Mouse (Mus musculus): ENCODE results near the gene Map3k13.
"Not testable (repeated sequence)": the region's sequence is repeated elsewhere in the genome, so short reads cannot be mapped to it uniquely, and the experiment has no call there.

The Map3k13 gene

DNA sequence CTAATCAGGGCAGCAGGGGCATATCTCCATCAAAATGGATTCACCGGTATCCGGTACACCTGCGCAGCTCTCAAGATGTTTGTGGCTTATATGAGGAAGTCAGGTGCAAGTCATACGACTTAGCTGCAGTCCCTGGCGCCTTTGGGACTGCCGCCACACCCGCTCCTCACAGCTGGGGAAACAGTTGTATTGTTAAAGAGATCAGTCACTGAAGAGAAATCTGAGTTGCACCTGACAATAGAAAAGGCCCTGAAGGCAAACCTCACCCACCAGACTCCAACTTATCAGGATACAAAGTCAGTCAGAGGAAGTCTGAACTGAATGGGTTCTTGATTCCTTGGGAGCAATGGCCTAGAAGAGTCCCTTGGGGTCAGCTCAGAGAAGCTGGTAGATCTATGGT lies 13.6 kb downstream of the Map3k13 start:
- not testable (repeated sequence) for DNase-seq (ENCODE audit: low read depth, low spot score)

DNA sequence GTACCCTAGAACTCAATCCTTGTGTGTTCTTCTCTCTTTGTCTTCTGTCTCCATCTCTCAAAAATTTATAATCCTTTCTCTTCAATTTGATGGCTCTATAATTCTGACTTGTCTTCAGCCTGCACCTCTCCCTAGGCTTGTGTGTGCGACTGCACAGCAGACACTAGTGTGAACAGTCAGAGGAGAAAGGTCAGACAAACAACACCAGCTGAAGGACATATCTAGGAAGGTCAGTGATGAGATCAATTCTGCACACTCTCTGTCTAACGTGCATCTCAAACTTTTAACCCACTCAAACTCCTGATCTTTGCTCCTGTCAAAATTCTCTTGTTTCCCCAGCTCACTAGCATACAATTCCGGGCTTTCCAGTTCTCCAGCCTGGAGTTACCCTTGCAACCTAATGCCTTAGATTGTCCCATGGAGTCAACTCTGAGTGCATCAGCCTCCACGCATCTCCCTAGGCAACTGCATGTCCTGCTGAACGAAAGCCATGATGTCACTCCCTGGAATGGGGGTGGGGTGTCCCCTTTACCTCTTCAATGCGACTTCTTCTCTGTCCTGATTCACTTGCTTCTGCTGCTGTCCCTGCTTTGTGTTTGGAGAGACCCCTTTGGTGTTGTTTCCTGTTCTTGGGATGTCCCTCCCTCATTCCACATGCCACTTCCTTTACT lies 19.2 kb downstream of the Map3k13 start:
- no peak for DNase-seq (ENCODE audit: low read depth, low spot score)

DNA sequence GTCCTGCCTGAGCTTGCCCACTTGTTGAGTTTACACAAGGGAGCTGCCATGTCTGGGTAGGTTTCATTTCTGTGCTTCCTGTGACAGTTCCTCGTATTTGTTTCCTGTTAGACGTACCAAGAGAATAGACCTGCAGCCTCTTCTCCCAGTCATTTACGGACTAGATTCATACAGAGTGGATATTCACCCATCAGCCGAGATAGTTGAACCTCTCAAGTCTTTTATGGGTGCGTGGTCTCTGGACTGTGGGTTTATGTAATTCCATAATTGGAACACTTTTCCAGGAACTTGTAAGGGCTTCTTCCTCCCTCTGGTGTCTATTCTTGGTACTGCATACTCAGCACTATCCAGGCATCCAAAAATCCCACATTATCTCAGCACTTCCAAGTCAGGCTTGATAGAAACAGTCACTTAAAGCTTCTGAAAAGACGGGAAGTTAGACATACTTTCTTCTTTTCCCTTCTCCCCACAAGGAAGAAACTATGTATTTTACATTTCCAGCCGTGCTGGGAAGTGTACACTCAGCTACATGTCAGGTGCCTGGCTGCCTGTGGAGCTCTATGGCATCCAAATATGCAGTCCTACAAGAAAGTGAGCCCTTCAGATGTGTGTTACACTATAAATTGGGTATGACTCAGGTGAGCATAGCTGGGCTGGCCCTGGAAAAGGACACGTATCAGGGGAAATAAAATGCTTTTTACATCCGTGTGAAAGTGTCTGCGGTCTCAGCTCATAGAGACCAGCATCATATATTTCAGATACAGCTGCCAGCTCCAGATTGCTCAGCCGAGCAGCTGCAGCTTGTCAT lies 20.9 kb downstream of the Map3k13 start:
- peak; percentile 73 for DNase-seq (ENCODE audit: low read depth, low spot score)

DNA sequence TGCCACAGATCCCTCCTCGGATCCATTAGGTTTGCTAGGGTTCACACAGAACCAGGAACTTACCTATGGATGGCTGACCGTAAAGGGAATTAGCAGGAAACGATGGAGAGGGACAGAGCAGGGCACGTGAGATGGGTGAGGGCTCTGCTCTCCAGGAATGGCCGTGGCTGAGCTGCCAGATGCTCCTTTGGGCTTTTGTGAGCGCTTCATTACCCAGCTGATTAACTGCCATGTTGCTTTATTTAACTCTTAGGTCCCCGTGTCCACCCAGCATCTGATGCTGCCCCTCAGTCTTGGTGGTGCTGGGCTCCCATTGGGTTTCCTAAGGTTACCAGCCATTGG lies 21.5 kb downstream of the Map3k13 start:
- peak; percentile 52 for DNase-seq (ENCODE audit: low read depth, low spot score)

DNA sequence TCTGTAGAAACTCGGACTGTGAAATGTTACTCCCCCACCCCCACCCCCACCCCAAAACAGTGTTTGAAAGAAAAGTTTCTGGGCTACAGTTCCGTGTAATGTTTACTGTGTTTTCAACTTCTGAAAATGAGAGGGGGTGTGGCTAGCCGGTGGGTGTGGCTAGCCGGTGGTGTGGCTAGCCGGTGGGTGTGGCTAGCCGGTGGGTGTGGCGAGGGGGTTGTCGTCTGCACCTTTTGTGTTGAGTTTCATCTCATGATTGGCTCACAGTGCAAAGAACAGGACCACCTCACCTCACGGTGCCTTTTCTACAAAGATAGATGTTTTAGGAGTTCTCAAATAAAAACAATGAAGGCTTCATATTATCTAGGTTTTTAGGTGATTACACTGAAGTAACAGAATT lies 24.0 kb downstream of the Map3k13 start:
- DNase-seq (ENCODE audit: low read depth, low spot score): no peak

DNA sequence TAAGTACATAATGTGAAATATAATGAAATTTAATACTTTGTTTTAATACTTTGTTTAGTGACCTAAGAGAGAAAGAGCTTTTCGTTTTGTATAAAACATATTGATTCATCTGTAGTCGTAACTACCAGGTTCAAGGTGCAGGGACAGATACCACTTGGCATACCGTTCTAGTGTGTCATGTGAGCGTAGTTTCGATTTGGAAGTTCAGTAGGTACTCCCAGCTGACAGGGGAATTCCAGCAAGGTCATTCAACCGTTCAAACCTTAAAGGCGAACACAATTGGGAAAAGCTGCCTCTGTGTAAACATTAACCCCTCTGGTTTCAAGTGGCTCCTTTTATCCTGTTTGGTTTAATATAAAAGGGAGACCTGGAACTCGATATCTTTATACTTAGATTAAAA lies 24.5 kb downstream of the Map3k13 start:
- no peak for DNase-seq (ENCODE audit: low read depth, low spot score)

DNA sequence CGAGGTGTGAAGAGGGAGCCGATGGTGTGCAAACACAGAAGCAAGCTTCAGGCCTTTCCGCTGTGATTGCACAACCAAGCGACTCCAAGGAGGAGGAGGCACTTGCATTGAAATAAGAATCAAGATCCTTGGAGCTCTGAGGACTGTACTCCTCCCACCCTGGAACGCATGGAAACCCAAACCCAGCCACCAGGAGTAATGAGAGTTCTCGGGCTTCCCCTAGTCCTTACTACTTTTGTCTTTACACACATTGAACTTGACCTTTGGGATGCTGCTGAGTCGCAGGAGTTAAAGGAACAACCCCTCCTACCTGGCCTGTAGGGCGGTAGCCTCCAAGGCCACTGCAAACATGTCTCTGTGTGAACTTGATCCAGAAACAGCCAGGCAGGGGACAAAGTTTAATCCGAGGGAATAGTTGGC lies 31.5 kb downstream of the Map3k13 start:
- DNase-seq (ENCODE audit: low read depth, low spot score): no peak

DNA sequence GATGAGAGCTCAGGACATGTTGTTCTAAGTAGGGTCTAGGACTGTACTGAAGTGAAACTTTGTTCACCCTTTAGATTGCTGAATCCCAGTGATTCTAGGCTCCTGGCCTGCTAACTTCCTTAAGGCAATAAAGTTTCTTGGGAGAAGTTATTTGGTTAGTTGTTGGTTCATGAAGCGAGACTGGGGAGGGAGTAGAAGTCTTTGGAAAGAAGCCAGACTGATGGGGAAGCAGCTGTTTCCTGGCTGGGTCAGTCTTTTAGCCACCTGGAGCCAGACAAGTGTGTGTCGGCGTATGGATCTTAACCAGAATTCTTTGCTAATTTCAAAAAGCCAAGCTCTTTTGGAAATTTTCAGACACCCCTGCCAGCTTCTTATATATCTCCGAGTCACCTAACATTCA lies 33.0 kb downstream of the Map3k13 start:
- no peak for DNase-seq (ENCODE audit: low read depth, low spot score)

DNA sequence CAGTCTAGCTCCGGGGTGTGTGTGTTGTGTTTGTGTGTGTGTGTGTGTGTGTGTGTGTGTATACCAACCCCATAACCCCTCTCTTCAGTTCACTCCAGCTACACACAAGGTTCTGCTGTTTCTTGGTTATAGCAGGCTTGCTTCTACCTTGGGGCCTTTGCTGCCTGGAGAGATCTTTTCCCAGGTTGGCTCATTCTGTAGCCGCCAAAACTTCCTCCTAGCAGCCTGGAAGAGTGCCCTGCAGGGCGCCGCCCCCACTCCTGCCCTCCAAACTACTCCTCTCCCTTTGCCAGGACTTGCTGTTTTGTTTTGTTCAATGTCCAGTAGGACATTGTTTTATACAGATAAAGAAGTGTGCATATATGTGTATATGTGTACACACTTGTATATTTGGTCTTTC lies 33.4 kb downstream of the Map3k13 start:
- no peak for DNase-seq (ENCODE audit: low read depth, low spot score)

DNA sequence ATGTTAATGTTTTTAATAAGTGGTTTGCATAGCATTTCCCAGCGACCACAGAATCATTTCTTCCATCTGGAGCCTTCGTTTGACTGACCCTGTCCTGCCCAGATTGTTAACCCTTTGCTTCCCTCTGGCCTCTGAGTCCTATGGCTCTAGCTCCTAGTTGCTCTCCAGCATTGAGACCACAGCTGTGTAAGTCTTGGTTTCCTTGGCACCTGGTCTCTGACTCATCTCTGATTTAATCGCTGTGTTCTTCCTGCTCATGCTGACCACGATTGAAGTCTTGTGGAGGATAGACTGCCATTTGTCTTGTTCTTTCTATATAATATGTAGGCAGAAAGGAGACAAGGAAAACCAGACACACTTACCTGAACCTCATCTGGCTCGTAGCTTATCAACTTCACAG lies 35.6 kb downstream of the Map3k13 start:
- DNase-seq (ENCODE audit: low read depth, low spot score): no peak

DNA sequence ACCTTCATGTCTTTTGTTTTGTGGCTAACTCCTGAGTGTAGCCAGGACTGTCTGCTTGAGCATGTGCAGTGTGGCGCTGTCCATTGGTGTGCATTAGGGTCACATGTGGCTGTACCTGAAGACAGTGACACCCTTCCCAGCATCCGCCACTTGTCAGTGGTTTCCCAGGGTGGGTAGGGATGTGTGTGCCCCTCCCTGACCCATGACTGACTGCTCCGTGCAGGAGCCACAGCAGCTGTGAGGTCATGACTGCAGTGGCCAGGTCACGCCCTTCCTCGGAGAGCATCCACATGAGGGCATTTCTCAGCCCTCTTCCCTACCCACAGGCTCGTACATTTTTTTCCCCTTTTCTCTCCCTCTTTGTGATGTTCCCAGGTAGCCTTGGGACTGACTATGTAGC lies 36.6 kb downstream of the Map3k13 start:
- no peak for DNase-seq (ENCODE audit: low read depth, low spot score)

DNA sequence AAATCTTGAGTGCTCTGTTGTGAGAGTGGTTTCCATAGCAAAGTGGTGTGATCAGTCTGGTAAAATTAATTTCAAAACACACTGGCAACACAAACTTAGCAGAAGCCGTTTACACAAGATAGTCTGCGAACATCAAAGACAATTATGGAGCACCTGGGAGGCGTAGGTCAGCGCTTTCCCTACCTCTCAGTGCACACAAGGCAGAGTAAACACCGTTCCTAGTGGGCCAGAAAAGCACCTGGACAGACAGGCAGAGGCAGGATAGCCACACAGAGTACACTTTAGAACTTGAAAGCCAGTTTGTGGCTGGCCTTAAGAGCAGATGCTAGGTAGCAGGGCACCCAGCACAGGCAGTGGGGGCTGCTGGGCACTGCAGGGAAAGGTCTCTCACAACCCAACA lies 37.6 kb downstream of the Map3k13 start:
- no peak for DNase-seq (ENCODE audit: low read depth, low spot score)

DNA sequence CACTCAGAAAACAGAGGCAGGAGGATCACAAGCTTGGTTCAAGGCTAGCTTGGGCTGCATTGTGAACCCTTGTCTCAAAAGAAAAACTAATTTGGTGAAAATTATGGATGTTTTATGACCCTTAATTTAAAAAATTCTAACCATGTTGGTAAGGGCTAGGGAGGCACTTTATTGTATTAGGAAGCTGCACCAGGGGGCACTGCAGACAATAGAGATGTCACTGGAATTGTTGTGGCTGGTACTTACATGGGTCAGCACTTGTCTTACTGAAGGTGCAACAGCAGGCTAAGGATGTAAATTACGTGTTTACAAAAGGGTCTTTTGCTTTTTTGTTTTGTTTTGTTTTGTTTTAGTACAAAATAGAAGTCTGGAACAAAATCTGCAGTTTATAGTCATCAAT lies 39.3 kb downstream of the Map3k13 start:
- DNase-seq (ENCODE audit: low read depth, low spot score): no peak

DNA sequence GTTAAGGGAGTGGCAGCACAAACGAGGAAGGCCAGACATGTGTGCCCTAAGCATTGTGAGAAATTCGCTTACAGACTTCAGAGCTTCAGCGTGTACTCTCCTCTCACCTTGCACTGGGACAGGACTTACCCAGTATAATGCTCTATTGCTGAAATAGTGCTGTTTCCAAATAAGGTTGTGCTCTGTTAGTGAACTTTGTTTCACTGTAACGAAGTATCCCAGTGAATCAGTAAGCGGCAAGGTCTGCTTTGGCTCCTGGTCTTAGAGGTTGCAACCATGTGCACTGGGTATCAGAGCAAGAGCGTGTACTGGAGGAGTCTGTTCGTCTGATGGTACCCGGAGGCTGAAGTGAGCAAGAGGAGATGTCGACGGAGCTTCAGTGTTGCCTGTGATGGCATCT lies 39.8 kb downstream of the Map3k13 start:
- DNase-seq (ENCODE audit: low read depth, low spot score): no peak

DNA sequence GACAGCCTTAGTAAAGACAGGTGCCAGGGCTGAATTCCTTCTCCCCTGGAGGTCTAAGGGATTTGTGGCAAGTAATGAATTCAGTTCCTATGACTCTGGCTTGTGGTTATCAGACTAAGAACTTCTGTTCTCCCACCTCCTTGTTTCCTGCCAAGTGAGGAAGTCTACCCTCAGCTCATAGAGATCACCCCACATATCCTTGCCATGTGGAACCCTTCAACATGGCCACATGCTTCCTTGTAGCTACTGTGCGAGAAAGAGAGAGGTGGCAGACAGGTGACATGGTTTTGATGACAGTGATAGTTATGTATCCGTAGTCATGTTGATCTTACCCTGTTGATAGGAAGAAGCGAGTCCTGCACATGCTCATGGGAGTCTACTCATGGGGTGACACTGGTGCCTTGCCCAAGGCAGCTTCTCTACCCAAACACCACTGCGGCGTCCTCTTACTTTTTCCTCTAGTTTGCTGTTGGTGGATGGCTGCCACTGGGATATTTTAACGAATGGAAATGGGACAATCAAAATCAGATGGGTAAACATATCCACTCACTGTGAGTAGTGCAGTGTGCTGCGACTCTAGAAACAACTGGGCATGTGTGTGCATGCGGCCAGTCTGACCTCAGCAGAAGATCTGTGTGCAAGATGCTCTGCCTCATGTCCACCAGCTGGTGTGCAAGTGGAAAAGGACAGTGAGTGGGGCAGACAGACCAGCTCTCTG lies 40.9 kb downstream of the Map3k13 start:
- DNase-seq (ENCODE audit: low read depth, low spot score): no peak

DNA sequence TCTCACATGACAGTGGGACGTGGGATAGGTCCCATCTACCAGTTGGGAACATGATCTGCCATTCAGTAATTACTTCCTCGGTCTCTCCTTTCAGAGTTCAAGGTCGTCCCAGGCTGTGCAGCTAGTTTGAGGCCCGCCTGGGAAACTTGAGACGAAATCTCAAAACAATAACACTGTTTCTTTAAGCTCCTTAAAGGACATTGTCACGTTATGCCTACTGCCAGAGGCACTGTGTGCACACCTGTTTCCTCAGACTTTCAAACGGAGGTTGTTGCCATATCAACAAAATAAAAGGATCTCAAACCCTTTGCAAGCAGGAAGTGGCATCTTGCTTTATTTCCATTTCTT lies 41.4 kb downstream of the Map3k13 start:
- no peak for DNase-seq (ENCODE audit: low read depth, low spot score)

DNA sequence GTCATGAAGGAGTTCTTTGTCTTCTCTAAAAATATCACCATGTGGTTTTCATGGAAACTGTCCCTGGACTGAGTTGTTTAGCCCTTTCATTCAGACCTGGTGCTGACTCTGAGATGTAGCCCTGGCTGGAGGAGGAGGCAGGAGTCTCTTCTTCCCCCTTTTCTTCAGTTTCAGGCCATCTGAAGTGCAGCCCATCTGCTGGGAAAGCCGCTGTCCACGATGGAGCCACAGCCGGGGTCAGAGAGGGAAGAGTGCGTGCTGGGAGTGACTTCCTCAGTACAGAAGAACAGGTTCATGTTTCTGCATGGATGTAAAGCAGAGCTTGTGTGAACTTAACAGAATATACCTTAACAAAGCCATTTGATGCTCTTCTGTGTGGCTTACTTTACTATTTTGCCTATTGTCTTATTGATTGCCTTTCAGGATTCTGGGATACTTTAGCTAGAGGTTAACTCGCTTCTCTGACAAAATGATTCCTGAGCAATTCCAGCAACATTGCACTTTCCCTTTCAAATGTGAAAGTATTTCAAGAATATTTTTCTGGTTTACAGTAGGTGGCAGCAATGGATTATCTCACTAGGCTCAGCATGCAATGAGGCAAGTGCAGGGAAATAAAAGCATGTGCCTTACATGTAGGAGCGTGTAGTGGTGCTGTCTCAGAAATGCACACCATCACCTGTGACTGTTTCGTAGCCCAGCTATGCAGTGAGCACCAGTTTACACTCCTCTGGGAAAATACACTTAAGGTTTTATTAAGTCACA lies 42.3 kb downstream of the Map3k13 start:
- no peak for DNase-seq (ENCODE audit: low read depth, low spot score)

DNA sequence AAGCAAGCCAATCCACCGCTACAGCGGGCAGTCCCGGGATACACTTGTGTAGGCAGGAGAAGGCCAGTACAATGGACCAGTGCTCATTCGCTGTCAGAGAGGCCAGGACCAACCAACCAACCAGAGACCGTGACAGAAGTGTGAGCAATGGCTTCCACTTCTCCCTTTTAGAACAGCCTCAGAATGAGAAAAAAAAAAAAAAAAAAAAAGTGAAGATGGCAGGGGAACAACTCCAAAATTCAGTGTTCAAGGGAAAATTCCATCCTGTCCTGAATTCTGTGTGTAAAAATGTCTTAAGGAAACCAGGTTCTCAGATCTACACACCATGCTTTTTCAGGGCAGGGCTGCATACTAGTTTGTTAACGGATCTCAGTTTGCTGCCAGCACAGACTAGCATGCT lies 43.5 kb downstream of the Map3k13 start:
- DNase-seq (ENCODE audit: low read depth, low spot score): no peak

DNA sequence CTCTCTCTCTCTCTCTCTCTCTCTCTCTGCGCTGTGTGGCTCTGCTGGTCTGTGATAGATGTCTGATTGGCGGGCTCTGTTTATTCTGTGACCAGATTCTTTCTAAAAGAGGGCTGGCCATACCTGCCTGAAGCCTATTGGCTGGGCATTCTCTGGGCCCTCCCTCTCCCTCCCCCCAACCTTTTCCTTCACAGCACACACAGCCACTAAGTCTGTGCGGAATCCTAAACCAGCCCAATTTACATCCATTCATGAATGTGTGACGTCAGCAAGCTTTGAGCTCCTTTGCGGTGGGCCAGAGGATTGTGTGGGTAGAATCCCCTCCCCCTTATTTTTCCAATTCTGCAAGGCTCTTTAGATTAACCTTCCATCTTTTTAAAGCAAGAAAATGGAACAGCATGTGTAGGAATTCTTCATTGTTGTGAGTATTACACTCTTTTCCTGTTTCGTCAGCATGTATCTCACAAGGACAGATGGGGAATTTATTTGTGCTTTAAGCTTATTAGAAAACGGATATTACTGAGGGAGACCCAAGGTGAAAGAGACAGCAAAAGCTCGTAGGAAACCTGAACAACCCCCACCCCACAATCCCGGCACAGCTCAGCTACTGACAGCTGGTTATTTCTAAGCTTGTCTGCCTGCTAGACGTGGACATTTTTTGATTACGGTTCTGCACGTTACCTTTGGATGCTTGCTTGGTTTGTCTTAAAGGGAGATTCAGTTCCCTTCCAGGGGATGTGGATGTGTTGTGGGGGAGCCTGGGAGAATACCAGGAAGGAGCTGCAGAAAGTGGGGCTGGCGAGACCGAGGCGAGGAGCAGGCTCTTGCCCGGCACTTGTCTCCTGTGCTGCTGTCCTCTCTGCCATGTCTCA lies 51.9 kb downstream of the Map3k13 start:
- peak; percentile 95 for DNase-seq (ENCODE audit: low read depth, low spot score)

DNA sequence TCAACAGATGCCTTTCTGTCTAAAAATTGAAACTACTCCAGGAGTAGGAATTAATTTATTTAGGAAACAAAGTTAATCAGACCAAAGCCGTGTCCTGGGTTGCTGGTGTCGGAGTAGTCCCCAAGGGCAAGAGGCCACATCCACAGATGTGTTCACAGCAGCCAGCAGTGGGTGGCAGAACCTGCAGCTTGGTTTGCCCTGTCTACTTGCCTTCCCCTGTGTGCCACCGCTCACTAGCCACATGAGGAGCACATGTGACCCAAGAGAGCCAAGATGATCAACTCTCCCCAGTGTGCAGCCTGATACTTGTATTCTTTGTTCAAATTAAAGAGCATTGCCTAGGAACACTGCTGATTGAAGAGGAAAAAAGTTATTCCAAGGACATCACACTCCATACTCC lies 54.3 kb downstream of the Map3k13 start:
- DNase-seq (ENCODE audit: low read depth, low spot score): no peak

DNA sequence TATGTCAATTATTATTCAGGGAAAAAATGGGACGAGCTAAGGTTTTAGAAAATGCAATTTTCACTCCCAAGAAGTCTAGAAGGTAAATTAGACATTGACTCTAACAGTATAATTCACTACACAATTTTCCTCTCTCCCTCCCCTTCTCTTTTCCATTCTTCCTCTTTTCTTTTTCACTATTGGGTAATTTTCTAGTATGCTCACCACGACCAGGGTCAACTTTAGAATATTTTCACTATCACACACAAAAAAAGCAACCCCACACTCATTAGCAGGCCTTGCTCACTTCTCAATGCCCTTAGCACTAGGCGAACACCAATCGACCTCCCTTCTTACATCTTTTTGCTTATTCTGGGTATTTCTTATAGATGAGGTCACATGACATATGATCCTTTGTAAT lies 54.7 kb downstream of the Map3k13 start:
- DNase-seq (ENCODE audit: low read depth, low spot score): no peak
